Mouse (Mus musculus) cerebellum, adult 2 months (tissue): ENCODE measurements around the gene Mmrn1.

ENCODE experiments used
- CTCF ChIP-seq: fragments of 200-500 bp; IDR thresholded peaks from 2 replicates; pipeline ENCODE4 v1.5.1; 2011; ENCODE audit warnings: low read depth, mild to moderate bottlenecking, control low read depth, low read length, moderate library complexity, borderline replicate concordance; ENCODE audit not compliant: insufficient read depth
- POLR2A ChIP-seq: fragments of 200-500 bp; IDR thresholded peaks from 2 replicates; pipeline ENCODE4 v1.6.1; 2011; ENCODE audit warnings: low read length, control low read depth, borderline replicate concordance; ENCODE audit not compliant: insufficient read depth

GRCm38 (mm10) chr6:61019689-61020088, 94.9 kb downstream of the Mmrn1 start:
- TF ChIP-seq POLR2A (no peak), CTCF (no peak)
